Mouse (Mus musculus) hindbrain, postnatal 0 days (tissue): ENCODE results near the gene Adgrl3. TPM values are rescaled to one million over a fixed set of nuclear protein-coding genes. Genes with fewer than 3 reads are reported as not detected.
A peak's percentile ranks its signal among the peaks of the same experiment; 100 is the strongest.

Experiments used
- ATAC-seq: fragments of 200-750 bp; cut with Nextera tagmentation; 2 replicates; pipeline ENCODE4 v1.8.0; 2017; ENCODE audit warnings: mild to moderate bottlenecking, moderate TSS enrichment, moderate library complexity
- DNase-seq: peaks from one replicate; pipeline ENCODE4 v3.0.0-alpha.2; 2015; ENCODE audit warnings: low spot score
- H3K27ac ChIP-seq: fragments of 300-500 bp; sonication (generic); 2 replicates; pipeline ENCODE4 v1.5.1; 2014; ENCODE audit warnings: mild to moderate bottlenecking
- H3K27me3 ChIP-seq: fragments of 300-500 bp; sonication (generic); 2 replicates; pipeline ENCODE4 v1.6.1; 2014; ENCODE audit warnings: low read length, mixed read lengths; ENCODE audit not compliant: insufficient read depth
- H3K36me3 ChIP-seq: fragments of 300-500 bp; sonication (generic); 2 replicates; pipeline ENCODE4 v1.6.1; 2014; ENCODE audit warnings: low read length, mixed read lengths; ENCODE audit not compliant: insufficient read depth
- H3K4me1 ChIP-seq: fragments of 300-500 bp; sonication (generic); 2 replicates; pipeline ENCODE4 v1.6.1; 2014; ENCODE audit warnings: antibody characterized with exemption, low read length, mixed read lengths; ENCODE audit not compliant: insufficient read depth
- H3K4me2 ChIP-seq: fragments of 300-500 bp; sonication (generic); 2 replicates; pipeline ENCODE4 v1.6.1; 2014; ENCODE audit warnings: low read depth, mild to moderate bottlenecking, low read length, moderate library complexity, mixed read lengths
- H3K4me3 ChIP-seq: fragments of 300-500 bp; sonication (generic); 2 replicates; pipeline ENCODE4 v1.5.1; 2014; ENCODE audit warnings: low read length
- H3K9ac ChIP-seq: fragments of 300-500 bp; sonication (generic); replicated peaks from 2 replicates; pipeline ENCODE4 v1.6.1; 2014; ENCODE audit warnings: mild to moderate bottlenecking, low read length, moderate library complexity, mixed read lengths
- H3K9me3 ChIP-seq: fragments of 300-500 bp; sonication (generic); 2 replicates; pipeline ENCODE4 v1.6.1; 2016; ENCODE audit warnings: low read length, mixed read lengths
- CTCF ChIP-seq: IDR thresholded peaks from 2 replicates; pipeline ENCODE4 v1.5.1; 2016; ENCODE audit warnings: antibody characterized with exemption, control low read depth, low read depth
- WGBS: fragments of 180-500 bp; shearing (Covaris S2); extraction: QIAGEN DNeasy Blood & Tissue Kit; methylation state at CpG from one replicate; pipeline ENCODE4 v1.1.7; 2014; 5-methylcytosine and 5-hydroxymethylcytosine counted together
- polyA plus RNA-seq: library from polyadenylated mRNA; unstranded; fragments of >200 nt; fragmentation: Nextera tagmentation; extraction: Ambion mirVana; gene quantifications from 2 replicates; pipeline ENCODE4 v1.2.1, GENCODE M21; 2015
- total RNA-seq: library from RNA; depleted of rRNA; stranded (reverse); fragments of >200 nt; gene quantifications from 2 replicates; pipeline ENCODE4 v1.2.3, GENCODE M21; 2014

Gene Adgrl3
- total and polyA plus RNA-seq, 2 experiments from 2014 or later = 52.7 to 186 TPM

- no peak for TF ChIP-seq CTCF
- no peak for ATAC-seq
Observed at GRCm38 (mm10) chr5:81776234-81776633, 756.3 kb downstream of the Adgrl3 start.

GRCm38 (mm10) chr5:81776746-81777145 lies 756.8 kb downstream of the Adgrl3 start:
- Histone ChIP-seq H3K27ac (no peak overlapping the region), H3K9ac (no peak overlapping the region), H3K4me2 (no peak overlapping the region), H3K9me3 (no peaks in the 10 kb centered on the region), H3K27me3 (no peaks in the 10 kb centered on the region), H3K36me3 (no peaks in the 10 kb centered on the region), H3K4me1 (no peaks in the 10 kb centered on the region), H3K4me3 (no peak overlapping the region)
- DNase-seq (peak; percentile 19), ATAC-seq (no peak)
- 44% methylated on average over 5 of the region's 5 CpGs for WGBS
- TF ChIP-seq CTCF = no peak

More at GRCm38 (mm10) chr5:81776234-81776633, 756.3 kb downstream of the Adgrl3 start:
- H3K4me3 ChIP-seq = no peak overlapping the region
- no peak overlapping the region for H3K9ac ChIP-seq
- H3K4me1 ChIP-seq = no peaks in the 10 kb centered on the region
- no peak overlapping the region for H3K4me2 ChIP-seq
- DNase-seq = peak; percentile 9
- no peaks in the 10 kb centered on the region for H3K27me3 ChIP-seq
- H3K9me3 ChIP-seq = no peaks in the 10 kb centered on the region
- H3K27ac ChIP-seq = peak overlapping the region; percentile 46; the same call in 1 of the 2 replicates
- no peaks in the 10 kb centered on the region for H3K36me3 ChIP-seq
- WGBS = 55% methylated on average over 5 of the region's 5 CpGs

GRCm38 (mm10) chr5:81784770-81785169 lies 764.8 kb downstream of the Adgrl3 start:
- Histone ChIP-seq H3K9me3 (no peaks in the 10 kb centered on the region), H3K36me3 (no peaks in the 10 kb centered on the region), H3K4me2 (no peak overlapping the region), H3K27me3 (no peaks in the 10 kb centered on the region), H3K4me1 (no peaks in the 10 kb centered on the region), H3K4me3 (no peak overlapping the region), H3K9ac (no peak overlapping the region), H3K27ac (no peak overlapping the region)
- TF ChIP-seq CTCF = no peak
- no peak for ATAC-seq
- no peak for DNase-seq
- WGBS = 78% methylated on average over 8 of the region's 8 CpGs

GRCm38 (mm10) chr5:81790710-81791109 lies 770.8 kb downstream of the Adgrl3 start:
- TF ChIP-seq CTCF = no peak
- Histone ChIP-seq H3K4me2 (no peak overlapping the region), H3K9me3 (no peaks in the 10 kb centered on the region), H3K27me3 (no peaks in the 10 kb centered on the region), H3K4me1 (no peaks in the 10 kb centered on the region), H3K36me3 (peaks cover 10% of the 10 kb centered on the region; the same call in 1 of the 2 replicates), H3K4me3 (no peak overlapping the region), H3K27ac (no peak overlapping the region), H3K9ac (no peak overlapping the region)
- WGBS = 89% methylated on average over 1 of the region's 1 CpGs
- ATAC-seq (no peak), DNase-seq (no peak)

- no peaks in the 10 kb centered on the region for H3K9me3 ChIP-seq
- H3K27ac ChIP-seq = no peak overlapping the region
- no peaks in the 10 kb centered on the region for H3K27me3 ChIP-seq
- H3K4me2 ChIP-seq = no peak overlapping the region
- H3K36me3 ChIP-seq = peaks cover 10% of the 10 kb centered on the region; the same call in 1 of the 2 replicates
- no peak overlapping the region for H3K9ac ChIP-seq
- DNase-seq (peak; percentile 20), ATAC-seq (no peak)
- no peak for TF ChIP-seq CTCF
- no peaks in the 10 kb centered on the region for H3K4me1 ChIP-seq
- no peak overlapping the region for H3K4me3 ChIP-seq
- 83% methylated on average over 9 of the region's 9 CpGs for WGBS
Observed at GRCm38 (mm10) chr5:81794125-81794524, 774.2 kb downstream of the Adgrl3 start.

- no peak overlapping the region for H3K27ac ChIP-seq
- DNase-seq (no peak), ATAC-seq (no peak)
- H3K36me3 ChIP-seq = peaks cover 10% of the 10 kb centered on the region; the same call in 1 of the 2 replicates
- H3K9ac ChIP-seq = no peak overlapping the region
- no peaks in the 10 kb centered on the region for H3K9me3 ChIP-seq
- 94% methylated on average over 24 of the region's 24 CpGs for WGBS
- no peaks in the 10 kb centered on the region for H3K27me3 ChIP-seq
- no peak for TF ChIP-seq CTCF
- no peak overlapping the region for H3K4me3 ChIP-seq
- H3K4me1 ChIP-seq = no peaks in the 10 kb centered on the region
- no peak overlapping the region for H3K4me2 ChIP-seq
Observed at GRCm38 (mm10) chr5:81794601-81795000, 774.7 kb downstream of the Adgrl3 start.

GRCm38 (mm10) chr5:81796128-81796527 lies 776.2 kb downstream of the Adgrl3 start:
- no peak for TF ChIP-seq CTCF
- H3K4me3 ChIP-seq = no peak overlapping the region
- no peak for ATAC-seq

More at GRCm38 (mm10) chr5:81796128-81796527, 776.2 kb downstream of the Adgrl3 start:
- Histone ChIP-seq H3K27me3 (no peaks in the 10 kb centered on the region), H3K9ac (no peak overlapping the region), H3K4me2 (no peak overlapping the region), H3K4me1 (no peaks in the 10 kb centered on the region), H3K9me3 (no peaks in the 10 kb centered on the region), H3K27ac (no peak overlapping the region), H3K36me3 (peaks cover 10% of the 10 kb centered on the region; the same call in 1 of the 2 replicates)
- DNase-seq = no peak
- 79% methylated on average over 4 of the region's 4 CpGs for WGBS
